Mouse (Mus musculus) CD4-positive, CD25-positive, alpha-beta regulatory T cell, adult 2 months (primary cell): Measurements from ENCODE around the gene Sobp.
A peak's percentile ranks its signal among the peaks of the same experiment; 100 is the strongest.

Experiments
- DNase-seq: peaks from one replicate; pipeline ENCODE4 v3.0.0-alpha.2; 2012; ENCODE audit warnings: low read depth, low spot score

Gene Sobp

DNA sequence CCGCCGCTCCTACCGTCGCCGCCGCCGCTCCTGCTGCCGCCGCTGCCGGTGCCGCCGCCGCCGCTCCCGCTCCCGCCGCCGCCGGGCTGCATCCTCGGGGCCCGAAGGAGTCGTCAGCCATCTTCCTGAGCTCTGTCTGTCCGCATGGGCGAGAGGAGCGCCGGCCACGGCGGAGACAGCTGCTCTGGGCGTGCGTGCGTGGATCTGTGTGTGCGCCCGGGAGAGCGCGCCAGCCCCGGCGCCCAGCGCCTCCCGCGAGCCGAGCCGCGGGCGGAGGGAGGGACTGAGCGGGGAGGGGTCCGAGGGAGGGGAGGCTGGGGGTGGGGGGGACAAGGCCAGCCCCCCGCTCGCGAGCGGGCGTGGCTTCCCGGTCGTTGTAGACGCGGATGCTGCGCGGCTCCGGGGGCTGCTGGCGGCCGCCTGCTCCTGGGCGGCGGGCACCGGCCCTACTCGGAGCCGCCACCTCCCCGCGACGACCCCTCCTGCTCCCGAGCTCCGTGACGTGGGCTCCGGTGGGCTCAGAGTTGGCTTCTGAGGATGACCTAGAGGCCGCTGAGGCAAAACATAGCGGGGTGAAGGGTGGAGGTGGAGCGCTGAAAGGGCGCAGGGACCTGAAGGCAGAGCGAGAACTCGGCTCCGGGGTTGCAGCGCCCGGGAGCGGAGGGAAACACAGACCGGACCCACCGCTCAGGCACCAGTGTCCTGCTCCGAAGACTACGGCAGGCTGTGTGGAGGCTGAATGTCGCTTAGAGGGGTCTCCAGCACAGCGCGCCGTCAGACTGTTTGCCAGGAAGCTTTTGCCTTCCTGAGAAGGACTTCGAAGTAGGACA lies at the start of gene Sobp, which contains the start of gene 9030612E09Rik:
Sobp (minus strand) TSS at position 205 of the 830 bp plus-strand sequence.
9030612E09Rik (plus strand) TSS at position 379 of the 830 bp plus-strand sequence.
- DNase-seq: peak; percentile 9

DNA sequence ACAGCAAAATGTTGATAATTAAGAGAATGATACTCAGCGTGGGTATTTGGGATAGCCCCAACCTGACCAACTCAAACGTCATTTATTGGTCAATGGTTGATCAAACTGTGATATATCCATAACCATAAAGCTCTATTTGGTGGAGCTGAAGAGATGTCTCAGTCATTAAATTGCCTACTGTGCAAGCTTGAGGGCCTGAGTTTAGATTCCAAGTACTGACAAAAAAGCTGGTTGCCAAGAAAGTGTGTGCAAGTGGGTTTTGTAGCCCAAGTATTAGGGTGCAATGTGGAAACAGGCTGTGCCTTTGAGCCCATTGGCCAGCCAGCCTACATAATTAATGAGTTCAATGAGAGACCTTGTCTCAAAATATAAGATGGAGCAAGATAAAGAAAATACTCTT lies 49.1 kb upstream of the Sobp start:
- DNase-seq: no peak

DNA sequence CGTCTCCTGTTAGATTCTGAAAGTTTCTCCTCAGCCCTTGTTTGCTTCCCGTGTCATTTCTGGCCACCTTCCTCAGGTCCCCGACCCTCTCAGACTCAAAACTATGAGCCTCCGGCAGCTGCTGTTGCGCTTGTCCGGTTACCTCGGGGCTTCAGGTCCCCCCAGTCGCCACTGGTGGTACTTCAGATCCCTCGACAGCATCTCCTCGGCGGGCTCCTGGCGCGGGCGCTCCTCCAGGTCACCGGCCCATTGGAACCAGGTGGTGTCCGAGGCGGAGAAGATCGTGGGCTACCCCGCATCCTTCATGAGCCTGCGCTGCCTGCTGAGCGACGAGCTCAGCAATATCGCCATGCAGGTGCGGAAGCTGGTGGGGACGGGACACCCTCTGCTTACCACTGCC lies 47.3 kb upstream of the Sobp start:
- peak; percentile 32 for DNase-seq

- DNase-seq: peak; percentile 95
These were observed 46.7 kb upstream of the Sobp start, which contains the start of gene Pdss2 for GRCm38 (mm10) chr10:43220910-43221625. Pdss2 (plus strand) TSS chr10:43221486.

- peak; percentile 24 for DNase-seq
These were observed 46.1 kb upstream of the Sobp start for GRCm38 (mm10) chr10:43220479-43220878.

- DNase-seq: no peak
These were observed 43.1 kb upstream of the Sobp start for GRCm38 (mm10) chr10:43217361-43217900.

GRCm38 (mm10) chr10:43211866-43212265 lies 37.5 kb upstream of the Sobp start:
- DNase-seq: peak; percentile 79

GRCm38 (mm10) chr10:43203865-43204264 lies 29.5 kb upstream of the Sobp start:
- no peak for DNase-seq

GRCm38 (mm10) chr10:43200206-43200605 lies 25.9 kb upstream of the Sobp start:
- no peak for DNase-seq

GRCm38 (mm10) chr10:43180313-43180912 lies 6.1 kb upstream of the Sobp start:
- DNase-seq: no peak

- no peak for DNase-seq
These were observed 849 bp upstream of the Sobp start for GRCm38 (mm10) chr10:43175156-43175601.

GRCm38 (mm10) chr10:43173828-43174325 lies 453 bp downstream of the Sobp start:
- DNase-seq: peak; percentile 23

GRCm38 (mm10) chr10:43173141-43173827 lies 1.0 kb downstream of the Sobp start:
- peak; percentile 12 for DNase-seq

DNA sequence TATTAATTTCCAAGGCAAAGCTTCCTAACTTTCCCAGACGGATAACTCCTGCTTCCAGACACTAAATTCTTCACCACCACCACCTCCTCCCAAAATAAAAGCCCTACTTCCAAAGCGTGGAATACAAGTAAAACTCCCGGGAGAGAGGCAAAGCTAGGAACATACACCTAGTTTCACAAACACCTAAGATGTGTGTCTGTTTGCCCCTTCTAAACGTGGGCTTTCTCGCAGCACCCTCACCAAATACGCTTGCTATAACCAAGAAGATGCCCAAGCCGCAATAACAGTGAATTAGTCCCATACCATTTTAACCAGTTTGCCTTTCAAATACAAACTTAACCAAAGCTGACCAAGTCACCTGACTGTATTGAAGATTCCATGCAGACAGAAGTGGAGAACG lies 1.8 kb downstream of the Sobp start:
- no peak for DNase-seq

DNA sequence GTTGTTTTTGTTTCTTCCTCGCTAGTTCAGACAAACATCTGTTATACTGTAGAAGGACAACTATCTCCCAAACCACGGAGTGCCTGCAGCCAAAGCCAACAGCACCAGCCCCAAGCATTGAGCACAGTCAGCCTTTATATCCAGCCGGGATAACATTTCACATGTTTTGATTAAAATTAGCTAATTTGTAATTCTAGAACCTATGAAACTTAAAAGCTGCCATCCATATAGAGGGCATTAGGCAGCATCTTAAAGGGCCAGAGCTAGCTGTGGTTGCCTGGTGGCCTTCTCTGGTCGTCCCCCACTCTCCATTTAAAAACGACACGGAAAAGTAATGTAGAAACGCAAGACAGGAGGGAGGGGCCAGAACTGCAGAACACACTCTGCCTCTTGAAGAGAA lies 2.3 kb downstream of the Sobp start:
- no peak for DNase-seq

DNA sequence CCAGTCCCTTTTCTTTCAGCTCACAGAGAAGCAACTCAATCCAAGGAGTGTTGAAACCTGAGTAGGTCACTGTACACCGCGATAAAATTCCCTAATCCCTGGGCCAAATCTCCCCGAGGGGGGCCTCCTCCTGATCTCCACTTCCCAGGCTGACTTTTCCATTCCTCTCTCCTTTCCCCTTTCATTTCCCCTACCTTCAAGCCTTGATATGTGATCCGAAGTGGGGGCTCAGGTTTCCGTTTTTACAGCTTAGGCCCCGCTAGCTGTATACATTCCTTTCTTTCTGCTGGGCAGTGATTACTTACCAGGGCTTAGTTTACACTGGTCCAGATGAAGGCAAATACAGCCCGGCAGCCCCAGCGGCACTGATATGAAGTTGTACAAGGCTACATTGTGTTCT lies 3.2 kb downstream of the Sobp start:
- DNase-seq: no peak

DNA sequence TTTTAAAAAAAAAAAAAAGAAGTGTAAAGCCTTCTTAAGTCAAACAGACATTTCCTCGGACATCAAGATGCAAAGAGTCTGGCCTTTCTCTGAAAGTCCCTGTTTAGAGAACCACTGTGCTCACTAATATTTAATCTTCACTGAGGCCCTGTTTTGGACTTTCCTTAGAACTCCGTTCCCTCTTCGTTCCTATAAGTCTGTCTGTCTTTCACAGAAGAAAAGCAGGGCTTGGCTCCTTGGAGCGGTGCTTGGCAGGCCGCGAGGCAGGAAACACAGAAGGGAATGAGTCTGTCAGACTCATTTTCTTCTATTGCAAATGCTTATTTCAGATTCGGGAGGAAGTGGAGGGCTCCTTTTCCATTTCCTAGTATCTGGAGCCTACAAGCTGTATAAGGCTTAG lies 5.5 kb downstream of the Sobp start:
- no peak for DNase-seq

DNA sequence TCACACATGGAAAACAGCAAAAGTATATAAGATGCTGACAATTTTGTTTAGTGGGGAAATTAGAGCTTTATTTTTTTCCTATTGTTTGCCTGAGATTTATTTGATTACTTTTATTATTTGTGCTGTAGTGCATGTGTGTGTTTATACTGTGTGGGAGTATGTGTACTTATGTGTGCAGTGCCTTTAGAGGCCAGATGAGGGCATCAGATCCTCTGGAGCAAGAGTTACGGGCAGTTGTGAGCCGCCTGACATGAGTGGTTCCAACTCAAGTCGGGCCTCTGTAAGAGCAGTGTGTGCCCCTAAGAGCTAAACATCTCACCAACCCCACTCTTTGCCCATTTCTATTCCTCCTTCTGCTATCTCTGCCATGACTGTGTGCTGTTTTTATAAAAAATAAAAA lies 7.5 kb downstream of the Sobp start:
- no peak for DNase-seq

- no peak for DNase-seq
These were observed 8.2 kb downstream of the Sobp start for GRCm38 (mm10) chr10:43166146-43166545.

- no peak for DNase-seq
These were observed 9.9 kb downstream of the Sobp start for GRCm38 (mm10) chr10:43164406-43164805.

- DNase-seq: no peak
These were observed 12.0 kb downstream of the Sobp start for GRCm38 (mm10) chr10:43162318-43162717.
